Mouse (Mus musculus) CH12.LX (cell line): Measurements from ENCODE around the gene Krt42. TPM values are rescaled to one million over a fixed set of nuclear protein-coding genes. Genes with fewer than 3 reads are reported as not detected.

Source experiments
- polyA plus RNA-seq: library from polyadenylated mRNA; unstranded; fragments of >175 nt; gene quantifications from 2 replicates; pipeline ENCODE4 v1.2.1, GENCODE M21; 2012; ENCODE audit warnings: low read depth; ENCODE audit not compliant: insufficient read length
- total RNA-seq, 2 experiments: library from RNA; depleted of rRNA; stranded (reverse); fragments of 300-350 nt in 1 of 2; fragments of >200 nt in 1 of 2; gene quantifications; 2 replicates each; pipeline ENCODE4 v1.2.3; 2012 to 2014

Krt42 gene
- total and polyA plus RNA-seq, 3 experiments: not detected

Other genes starting within 250 kb of the Krt42 start
Only the 20 nearest of the 22 such genes appear.
- not detected in 2 replicates for gene Krt31, start 219.3 kb downstream of the Krt42 start, total RNA-seq (2012; rRNA removed)
- gene Krt31, start 219.3 kb downstream of the Krt42 start, total RNA-seq (2014; rRNA removed): not detected in 2 replicates
- not detected in 2 replicates for gene Krt31, start 219.3 kb downstream of the Krt42 start, polyA plus RNA-seq
- gene Krt32, start 181.6 kb downstream of the Krt42 start, total RNA-seq (2012; rRNA removed): not detected in 2 replicates
- not detected in 2 replicates for gene Krt32, start 181.6 kb downstream of the Krt42 start, total RNA-seq (2014; rRNA removed)
- not detected in 2 replicates for gene Krt32, start 181.6 kb downstream of the Krt42 start, polyA plus RNA-seq
- gene Krt35, start 173.6 kb downstream of the Krt42 start, total RNA-seq (2012; rRNA removed): not detected in 2 replicates
- gene Krt35, start 173.6 kb downstream of the Krt42 start, total RNA-seq (2014; rRNA removed): not detected in 2 replicates
- not detected in 2 replicates for gene Krt35, start 173.6 kb downstream of the Krt42 start, polyA plus RNA-seq
- gene Krt36, start 164.2 kb downstream of the Krt42 start, total RNA-seq (2012; rRNA removed): not detected in 2 replicates
- not detected in 2 replicates for gene Krt36, start 164.2 kb downstream of the Krt42 start, total RNA-seq (2014; rRNA removed)
- not detected in 2 replicates for gene Krt36, start 164.2 kb downstream of the Krt42 start, polyA plus RNA-seq
- not detected in 2 replicates for gene Krt13, start 148.3 kb downstream of the Krt42 start, total RNA-seq (2012; rRNA removed)
- gene Krt13, start 148.3 kb downstream of the Krt42 start, total RNA-seq (2014; rRNA removed): not detected in 2 replicates
- not detected in 2 replicates for gene Krt13, start 148.3 kb downstream of the Krt42 start, polyA plus RNA-seq
- 0.21 TPM in 2 replicates for gene Krt15, start 133.9 kb downstream of the Krt42 start, total RNA-seq (2012; rRNA removed)
- not detected in 2 replicates for gene Krt15, start 133.9 kb downstream of the Krt42 start, total RNA-seq (2014; rRNA removed)
- gene Krt15, start 133.9 kb downstream of the Krt42 start, polyA plus RNA-seq: not detected in 2 replicates
- gene Krt19, start 121.2 kb downstream of the Krt42 start, total RNA-seq (2012; rRNA removed): 0.17 TPM in 1 of 2 replicates, not detected in the other
- gene Krt19, start 121.2 kb downstream of the Krt42 start, total RNA-seq (2014; rRNA removed): not detected in 2 replicates
- gene Krt19, start 121.2 kb downstream of the Krt42 start, polyA plus RNA-seq: not detected in 2 replicates
- not detected in 2 replicates for gene Krt9, start 76.6 kb downstream of the Krt42 start, total RNA-seq (2012; rRNA removed)
- gene Krt9, start 76.6 kb downstream of the Krt42 start, total RNA-seq (2014; rRNA removed): not detected in 2 replicates
- not detected in 2 replicates for gene Krt9, start 76.6 kb downstream of the Krt42 start, polyA plus RNA-seq
- not detected in 2 replicates for gene Krt14, start 62.3 kb downstream of the Krt42 start, total RNA-seq (2012; rRNA removed)
- not detected in 2 replicates for gene Krt14, start 62.3 kb downstream of the Krt42 start, total RNA-seq (2014; rRNA removed)
- not detected in 2 replicates for gene Krt14, start 62.3 kb downstream of the Krt42 start, polyA plus RNA-seq
- gene Krt16, start 21.0 kb downstream of the Krt42 start, total RNA-seq (2012; rRNA removed): 0.08 TPM in 1 of 2 replicates, not detected in the other
- gene Krt16, start 21.0 kb downstream of the Krt42 start, total RNA-seq (2014; rRNA removed): not detected in 2 replicates
- not detected in 2 replicates for gene Krt16, start 21.0 kb downstream of the Krt42 start, polyA plus RNA-seq
- 0.76 and 0.97 TPM in 2 replicates for gene Krt17, start 8.8 kb downstream of the Krt42 start, total RNA-seq (2012; rRNA removed)
- 0.15 TPM in 1 of 2 replicates, not detected in the other for gene Krt17, start 8.8 kb downstream of the Krt42 start, total RNA-seq (2014; rRNA removed)
- not detected in 2 replicates for gene Krt17, start 8.8 kb downstream of the Krt42 start, polyA plus RNA-seq
- 249 and 265 TPM in 2 replicates for gene Eif1, start 50.0 kb upstream of the Krt42 start, total RNA-seq (2012; rRNA removed)
- gene Eif1, start 50.0 kb upstream of the Krt42 start, total RNA-seq (2014; rRNA removed): 401 and 406 TPM in 2 replicates
- gene Eif1, start 50.0 kb upstream of the Krt42 start, polyA plus RNA-seq: 989 and 1,001 TPM in 2 replicates
- not detected in 2 replicates for gene Gast, start 64.5 kb upstream of the Krt42 start, total RNA-seq (2012; rRNA removed)
- not detected in 2 replicates for gene Gast, start 64.5 kb upstream of the Krt42 start, total RNA-seq (2014; rRNA removed)
- gene Gast, start 64.5 kb upstream of the Krt42 start, polyA plus RNA-seq: not detected in 2 replicates
- 0.21 and 0.34 TPM in 2 replicates for gene Hap1, start 86.3 kb upstream of the Krt42 start, total RNA-seq (2012; rRNA removed)
- not detected in 2 replicates for gene Hap1, start 86.3 kb upstream of the Krt42 start, total RNA-seq (2014; rRNA removed)
- gene Hap1, start 86.3 kb upstream of the Krt42 start, polyA plus RNA-seq: 0.22 TPM in 1 of 2 replicates, not detected in the other
- 0.92 and 1.1 TPM in 2 replicates for gene Jup, start 127.9 kb upstream of the Krt42 start, total RNA-seq (2012; rRNA removed)
- gene Jup, start 127.9 kb upstream of the Krt42 start, total RNA-seq (2014; rRNA removed): 0.34 and 0.68 TPM in 2 replicates
- 1.3 and 1.4 TPM in 2 replicates for gene Jup, start 127.9 kb upstream of the Krt42 start, polyA plus RNA-seq
- gene P3h4, start 145.0 kb upstream of the Krt42 start, total RNA-seq (2012; rRNA removed): 0.04 TPM in 1 of 2 replicates, not detected in the other
- not detected in 2 replicates for gene P3h4, start 145.0 kb upstream of the Krt42 start, total RNA-seq (2014; rRNA removed)
- not detected in 2 replicates for gene P3h4, start 145.0 kb upstream of the Krt42 start, polyA plus RNA-seq
- 0.34 and 0.63 TPM in 2 replicates for gene Fkbp10, start 145.8 kb upstream of the Krt42 start, total RNA-seq (2012; rRNA removed)
- 0.24 and 0.46 TPM in 2 replicates for gene Fkbp10, start 145.8 kb upstream of the Krt42 start, total RNA-seq (2014; rRNA removed)
- 0.30 and 0.31 TPM in 2 replicates for gene Fkbp10, start 145.8 kb upstream of the Krt42 start, polyA plus RNA-seq
- gene Nt5c3b, start 171.9 kb upstream of the Krt42 start, total RNA-seq (2012; rRNA removed): 54.4 and 60.3 TPM in 2 replicates
- 50.1 and 54.2 TPM in 2 replicates for gene Nt5c3b, start 171.9 kb upstream of the Krt42 start, total RNA-seq (2014; rRNA removed)
- gene Nt5c3b, start 171.9 kb upstream of the Krt42 start, polyA plus RNA-seq: 63.5 and 68.2 TPM in 2 replicates
- gene Klhl10, start 172.0 kb upstream of the Krt42 start, total RNA-seq (2012; rRNA removed): 0.67 and 1.1 TPM in 2 replicates
- gene Klhl10, start 172.0 kb upstream of the Krt42 start, total RNA-seq (2014; rRNA removed): 0.48 and 0.54 TPM in 2 replicates
- gene Klhl10, start 172.0 kb upstream of the Krt42 start, polyA plus RNA-seq: 0.30 and 0.56 TPM in 2 replicates
- 19.5 and 24.1 TPM in 2 replicates for gene Klhl11, start 202.9 kb upstream of the Krt42 start, total RNA-seq (2012; rRNA removed)
- 12.8 and 13.7 TPM in 2 replicates for gene Klhl11, start 202.9 kb upstream of the Krt42 start, total RNA-seq (2014; rRNA removed)
- gene Klhl11, start 202.9 kb upstream of the Krt42 start, polyA plus RNA-seq: 9.8 and 10.1 TPM in 2 replicates